Mouse (Mus musculus) midbrain, embryonic 13.5 days (tissue): ENCODE measurements around the gene Slc24a1. TPM values are rescaled to one million over a fixed set of nuclear protein-coding genes. Genes with fewer than 3 reads are reported as not detected.

Experiments used
- ATAC-seq: fragments of 200-750 bp; cut with Nextera tagmentation; 2 replicates; pipeline ENCODE4 v1.8.0; 2017; ENCODE audit warnings: mild to moderate bottlenecking, moderate TSS enrichment, moderate library complexity
- H3K27ac ChIP-seq: fragments of 300-500 bp; sonication (generic); 2 replicates; pipeline ENCODE4 v1.5.1; 2015; ENCODE audit warnings: inconsistent platforms, mild to moderate bottlenecking, moderate library complexity
- H3K27me3 ChIP-seq: fragments of 300-500 bp; sonication (generic); 2 replicates; pipeline ENCODE4 v1.6.1; 2015; ENCODE audit warnings: mild to moderate bottlenecking, inconsistent platforms
- H3K36me3 ChIP-seq: fragments of 300-500 bp; sonication (generic); 2 replicates; pipeline ENCODE4 v1.6.1; 2015; ENCODE audit warnings: mild to moderate bottlenecking, inconsistent platforms
- H3K4me1 ChIP-seq: fragments of 300-500 bp; sonication (generic); replicated peaks from 2 replicates; pipeline ENCODE4 v1.6.1; 2015; ENCODE audit warnings: inconsistent platforms
- H3K4me2 ChIP-seq: fragments of 300-500 bp; sonication (generic); replicated peaks from 2 replicates; pipeline ENCODE4 v1.6.1; 2015; ENCODE audit warnings: moderate library complexity, mild to moderate bottlenecking, inconsistent platforms
- H3K4me3 ChIP-seq: fragments of 300-500 bp; sonication (generic); replicated peaks from 2 replicates; pipeline ENCODE4 v1.5.1; 2015; ENCODE audit warnings: mild to moderate bottlenecking, inconsistent platforms
- H3K9ac ChIP-seq: fragments of 300-500 bp; sonication (generic); replicated peaks from 2 replicates; pipeline ENCODE4 v1.6.1; 2015; ENCODE audit warnings: mild to moderate bottlenecking, inconsistent platforms
- H3K9me3 ChIP-seq: fragments of 300-500 bp; sonication (generic); 2 replicates; pipeline ENCODE4 v1.6.1; 2016; ENCODE audit warnings: mild to moderate bottlenecking, inconsistent platforms
- WGBS: fragments of 180-500 bp; shearing (Covaris S2); methylation state at CpG from one replicate; pipeline ENCODE4 v1.1.7; 2015; 5-methylcytosine and 5-hydroxymethylcytosine counted together
- polyA plus RNA-seq: library from polyadenylated mRNA; unstranded; fragments of >200 nt; fragmentation: Nextera tagmentation; extraction: Ambion mirVana; gene quantifications from 2 replicates; pipeline ENCODE4 v1.2.1, GENCODE M21; 2015

Slc24a1 gene
- polyA plus RNA-seq, 1 experiment from 2014 or later: 0.03 TPM

- Histone ChIP-seq H3K4me3 (no peak overlapping the region), H3K36me3 (no peaks in the 10 kb centered on the region), H3K27me3 (peaks cover 13% of the 10 kb centered on the region), H3K4me2 (0 out of 2 replicates have a peak overlapping the region, but pooled peaks have one; percentile 19), H3K4me1 (peaks cover 14% of the 10 kb centered on the region), H3K27ac (no peak overlapping the region), H3K9me3 (no peaks in the 10 kb centered on the region), H3K9ac (no peak overlapping the region)
- ATAC-seq: no peak
- 26% methylated on average over 12 of the region's 12 CpGs for WGBS
These were observed 4.9 kb upstream of the Slc24a1 start for GRCm38 (mm10) chr9:64956337-64956736.

- Histone ChIP-seq H3K36me3 (no peaks in the 10 kb centered on the region), H3K9ac (no peak overlapping the region), H3K4me1 (0 out of 2 replicates have a peak, but pooled peaks cover 5% of the 10 kb centered on the region), H3K4me2 (no peak overlapping the region), H3K27me3 (peaks cover 22% of the 10 kb centered on the region), H3K27ac (no peak overlapping the region), H3K9me3 (no peaks in the 10 kb centered on the region), H3K4me3 (no peak overlapping the region)
- ATAC-seq: no peak
- 86% methylated on average over 7 of the region's 7 CpGs for whole genome bisulfite sequencing
These were observed 1.8 kb upstream of the Slc24a1 start for GRCm38 (mm10) chr9:64953190-64953589.

DNA sequence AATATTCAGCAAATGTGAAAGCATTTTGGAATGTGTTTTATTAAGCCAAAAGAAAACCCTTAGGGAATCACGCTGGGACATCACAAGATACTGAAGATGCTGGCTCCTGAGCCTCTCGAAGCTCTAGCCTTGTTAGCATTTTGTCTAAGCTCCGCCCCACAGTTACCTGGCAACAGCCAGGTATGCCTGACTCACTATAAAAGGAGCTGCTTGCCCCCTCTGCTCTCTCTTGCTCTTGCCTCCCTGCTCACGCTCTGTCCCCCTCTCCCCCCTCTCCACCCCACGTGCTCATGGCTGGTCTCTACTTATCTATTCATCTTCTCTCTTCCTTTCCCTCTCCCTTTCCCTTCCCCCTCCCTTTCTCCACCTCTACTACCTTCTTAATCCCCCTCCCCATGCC lies 648 bp upstream of the Slc24a1 start:
- Histone ChIP-seq H3K4me2 (no peak overlapping the region), H3K36me3 (no peaks in the 10 kb centered on the region), H3K9me3 (no peaks in the 10 kb centered on the region), H3K4me3 (no peak overlapping the region), H3K27ac (no peak overlapping the region), H3K27me3 (peaks cover 25% of the 10 kb centered on the region), H3K4me1 (0 out of 2 replicates have a peak, but pooled peaks cover 5% of the 10 kb centered on the region), H3K9ac (no peak overlapping the region)
- no peak for ATAC-seq
- 14% methylated on average over 5 of the region's 5 CpGs for WGBS

DNA sequence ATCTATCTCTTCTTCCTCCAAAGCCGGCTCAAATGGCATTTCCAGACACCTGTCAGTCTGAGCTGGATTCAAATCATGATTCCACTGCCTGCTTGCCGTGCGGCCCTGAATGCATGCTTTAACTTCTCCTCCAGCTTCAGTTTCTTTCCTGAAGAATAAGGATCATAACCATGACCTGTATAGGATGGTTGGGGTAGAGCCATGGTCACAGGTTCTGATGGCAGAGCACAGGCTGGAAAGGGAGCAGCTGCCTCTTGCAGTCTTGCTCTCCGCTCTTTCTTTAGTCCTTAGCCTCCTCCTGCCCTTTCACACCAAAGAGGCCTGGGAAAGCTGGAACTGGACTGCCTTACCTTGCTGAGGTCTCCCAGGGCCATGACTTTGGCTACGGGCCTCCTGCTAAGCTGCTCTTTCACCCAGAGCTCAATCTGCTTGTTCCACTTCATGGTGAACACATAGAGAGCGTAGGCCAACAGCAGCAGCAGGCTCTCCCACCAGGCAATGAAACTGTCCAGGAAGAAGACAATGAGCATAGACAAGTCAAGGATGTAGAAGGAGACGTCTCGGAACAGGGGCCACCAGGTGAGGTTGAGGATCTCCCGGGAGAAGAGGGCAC lies 3.8 kb downstream of the Slc24a1 start:
- 87% methylated on average over 9 of the region's 9 CpGs for WGBS
- Histone ChIP-seq H3K4me1 (peaks cover 5% of the 10 kb centered on the region; the same call in 1 of the 2 replicates), H3K27ac (no peak overlapping the region)

GRCm38 (mm10) chr9:64943997-64944396 lies 7.4 kb downstream of the Slc24a1 start:
- 31% methylated on average over 11 of the region's 11 CpGs for WGBS
- ATAC-seq: no peak
- Histone ChIP-seq H3K27me3 (peaks cover 10% of the 10 kb centered on the region; the same call in 1 of the 2 replicates), H3K4me1 (no peaks in the 10 kb centered on the region; the same call in 1 of the 2 replicates), H3K36me3 (no peaks in the 10 kb centered on the region), H3K4me2 (no peak overlapping the region), H3K9me3 (no peaks in the 10 kb centered on the region), H3K4me3 (no peak overlapping the region), H3K27ac (no peak overlapping the region), H3K9ac (no peak overlapping the region)

More for the DNA sequence above, 3.8 kb downstream of the Slc24a1 start:
- Histone ChIP-seq H3K4me2 (no peak overlapping the region), H3K4me3 (no peak overlapping the region), H3K27me3 (peaks cover 22% of the 10 kb centered on the region), H3K36me3 (no peaks in the 10 kb centered on the region), H3K9ac (no peak overlapping the region), H3K9me3 (no peaks in the 10 kb centered on the region)
- no peak for ATAC-seq

DNA sequence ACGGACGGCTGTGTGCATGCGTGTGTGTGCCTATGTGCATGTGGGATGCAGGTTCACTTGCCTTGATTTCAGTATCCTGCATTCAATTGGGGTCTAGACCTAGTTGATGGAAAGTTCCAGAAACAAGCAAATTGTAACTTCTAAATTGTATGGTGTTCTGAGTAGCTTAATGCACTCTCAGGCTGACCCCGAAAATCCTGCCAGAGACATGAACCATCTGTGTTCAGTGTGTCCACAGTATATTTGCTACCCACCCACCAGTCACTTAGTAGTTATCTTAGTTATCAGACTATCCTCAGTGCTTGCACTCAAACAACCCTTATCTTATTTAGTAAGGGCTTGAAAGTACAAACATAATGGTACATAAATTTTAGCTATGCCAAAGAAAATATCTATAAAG lies 9.8 kb downstream of the Slc24a1 start:
- Histone ChIP-seq H3K9ac (no peak overlapping the region), H3K9me3 (no peaks in the 10 kb centered on the region), H3K27me3 (peaks cover 6% of the 10 kb centered on the region; the same call in 1 of the 2 replicates), H3K4me3 (no peak overlapping the region), H3K27ac (no peak overlapping the region), H3K4me2 (no peak overlapping the region), H3K4me1 (no peaks in the 10 kb centered on the region; the same call in 1 of the 2 replicates), H3K36me3 (no peaks in the 10 kb centered on the region)
- WGBS: 90% methylated on average over 4 of the region's 4 CpGs
- no peak for ATAC-seq

GRCm38 (mm10) chr9:64940731-64941346 lies 10.6 kb downstream of the Slc24a1 start:
- no peak overlapping the region for H3K9ac ChIP-seq
- no peaks in the 10 kb centered on the region; the same call in 1 of the 2 replicates for H3K4me1 ChIP-seq
- H3K4me3 ChIP-seq: no peak overlapping the region
- no peak for ATAC-seq
- WGBS: 82% methylated on average over 11 of the region's 11 CpGs
- no peak overlapping the region for H3K27ac ChIP-seq
- H3K27me3 ChIP-seq: peaks cover 6% of the 10 kb centered on the region; the same call in 1 of the 2 replicates
- H3K4me2 ChIP-seq: no peak overlapping the region
- no peaks in the 10 kb centered on the region for H3K36me3 ChIP-seq
- H3K9me3 ChIP-seq: no peaks in the 10 kb centered on the region

- Histone ChIP-seq H3K4me2 (no peak overlapping the region), H3K4me1 (no peaks in the 10 kb centered on the region; the same call in 1 of the 2 replicates), H3K27ac (no peak overlapping the region), H3K4me3 (no peak overlapping the region), H3K9me3 (no peaks in the 10 kb centered on the region), H3K36me3 (no peaks in the 10 kb centered on the region), H3K9ac (no peak overlapping the region), H3K27me3 (no peaks in the 10 kb centered on the region)
- no peak for ATAC-seq
- 82% methylated on average over 2 of the region's 2 CpGs for WGBS
These were observed 11.6 kb downstream of the Slc24a1 start for GRCm38 (mm10) chr9:64939790-64940189.

DNA sequence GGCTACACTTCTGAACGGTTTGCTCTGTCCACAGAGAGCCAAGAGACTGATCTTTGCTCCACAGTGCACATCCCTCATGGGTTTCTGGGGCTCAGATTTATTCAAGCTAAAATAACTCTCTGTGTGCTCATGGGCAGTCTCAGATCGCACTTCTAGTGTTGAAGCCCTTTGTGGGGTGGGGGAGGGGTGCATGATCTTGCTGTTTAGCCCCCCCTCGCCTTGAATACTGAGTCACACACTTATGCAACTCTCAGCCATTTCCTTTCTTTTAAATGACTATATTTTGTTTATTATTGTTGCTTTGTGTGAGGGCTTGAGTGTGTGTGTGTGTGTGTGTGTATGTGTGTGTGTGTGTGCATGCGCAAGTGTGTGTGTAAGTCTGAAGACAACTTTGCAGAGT lies 12.1 kb downstream of the Slc24a1 start:
- Histone ChIP-seq H3K27me3 (no peaks in the 10 kb centered on the region), H3K27ac (no peak overlapping the region), H3K36me3 (no peaks in the 10 kb centered on the region), H3K4me2 (no peak overlapping the region), H3K9ac (no peak overlapping the region), H3K4me1 (peaks cover 5% of the 10 kb centered on the region), H3K4me3 (no peak overlapping the region), H3K9me3 (no peaks in the 10 kb centered on the region)
- 69% methylated on average over 4 of the region's 4 CpGs for WGBS
- no peak for ATAC-seq

DNA sequence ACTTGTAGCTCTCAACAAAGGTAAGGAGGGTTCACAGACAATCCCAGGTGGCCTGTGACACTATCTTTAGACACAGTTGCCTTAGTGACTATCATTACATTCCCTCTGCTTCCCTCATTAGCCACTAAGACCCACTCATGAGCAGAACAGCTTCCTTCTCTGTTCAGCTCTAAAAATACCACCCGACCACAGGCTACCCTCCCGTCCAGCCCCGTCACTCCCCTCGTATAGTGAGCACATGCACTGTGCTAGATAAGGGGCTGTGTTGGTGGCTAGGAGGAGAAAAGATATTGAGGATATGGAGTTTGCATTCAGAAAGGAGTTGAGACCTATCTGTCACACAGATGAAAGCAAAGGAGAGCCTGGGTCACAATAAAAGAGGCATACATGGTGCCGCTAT lies 12.9 kb downstream of the Slc24a1 start:
- ATAC-seq: no peak
- WGBS: 90% methylated on average over 5 of the region's 5 CpGs

DNA sequence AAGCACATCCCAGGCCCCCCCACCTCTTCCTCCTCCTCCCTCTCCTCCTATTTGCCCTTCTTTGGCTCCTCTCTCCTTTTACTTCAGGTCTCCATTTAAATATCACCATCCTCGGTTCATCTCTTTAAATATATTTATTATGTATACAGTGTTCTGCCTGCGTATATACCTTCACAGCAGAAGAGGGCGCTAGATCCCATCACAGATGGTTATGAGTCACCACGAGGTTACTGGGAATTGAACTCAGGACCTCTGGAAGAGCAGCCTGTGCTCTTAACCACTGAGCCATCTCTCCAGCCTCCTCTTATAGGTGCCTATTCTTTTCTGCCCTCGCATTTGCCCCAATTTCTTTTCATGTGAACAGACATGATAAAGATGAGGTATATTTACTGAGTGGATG lies 13.9 kb downstream of the Slc24a1 start:
- WGBS: 60% methylated on average over 5 of the region's 5 CpGs
- no peak for ATAC-seq
- H3K9me3 ChIP-seq: no peaks in the 10 kb centered on the region
- no peak overlapping the region for H3K9ac ChIP-seq
- H3K36me3 ChIP-seq: no peaks in the 10 kb centered on the region
- H3K27ac ChIP-seq: no peak overlapping the region
- H3K27me3 ChIP-seq: no peaks in the 10 kb centered on the region
- H3K4me3 ChIP-seq: no peak overlapping the region
- no peak overlapping the region for H3K4me2 ChIP-seq
- H3K4me1 ChIP-seq: peaks cover 12% of the 10 kb centered on the region

More for the DNA sequence above, 12.9 kb downstream of the Slc24a1 start:
- no peaks in the 10 kb centered on the region for H3K27me3 ChIP-seq
- no peaks in the 10 kb centered on the region for H3K9me3 ChIP-seq
- no peak overlapping the region for H3K4me3 ChIP-seq
- peaks cover 12% of the 10 kb centered on the region for H3K4me1 ChIP-seq
- no peak overlapping the region for H3K4me2 ChIP-seq
- H3K27ac ChIP-seq: no peak overlapping the region
- no peak overlapping the region for H3K9ac ChIP-seq
- H3K36me3 ChIP-seq: no peaks in the 10 kb centered on the region

DNA sequence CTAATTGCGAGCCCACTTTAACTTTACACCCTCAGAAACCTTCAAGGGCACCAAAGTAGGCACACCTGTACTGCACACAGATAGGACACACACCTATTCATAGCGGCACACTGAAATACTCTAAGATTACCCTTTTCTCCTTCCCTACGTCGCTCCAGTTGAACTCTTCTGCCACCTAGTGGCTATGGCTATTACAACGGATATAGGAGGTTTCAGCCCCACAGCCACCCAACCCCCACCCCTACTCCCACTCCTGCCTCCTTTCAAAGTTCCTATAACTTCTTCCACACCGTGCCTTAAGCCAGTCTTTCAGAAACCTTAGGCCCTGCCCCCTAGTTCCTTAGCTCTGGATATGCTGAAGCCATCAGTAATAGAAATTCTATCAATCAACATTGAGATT lies 14.9 kb downstream of the Slc24a1 start:
- Histone ChIP-seq H3K4me3 (no peak overlapping the region), H3K9ac (no peak overlapping the region), H3K4me2 (no peak overlapping the region), H3K27me3 (no peaks in the 10 kb centered on the region), H3K4me1 (peaks cover 12% of the 10 kb centered on the region), H3K27ac (no peak overlapping the region), H3K36me3 (no peaks in the 10 kb centered on the region), H3K9me3 (no peaks in the 10 kb centered on the region)
- WGBS: 6% methylated on average over 6 of the region's 6 CpGs
- ATAC-seq: no peak
